Mouse (Mus musculus) bone marrow macrophage, adult 2 months (primary cell): ENCODE data around the gene Chchd3.

Source experiments
- CTCF ChIP-seq: IDR thresholded peaks from 2 replicates; pipeline ENCODE4 v1.5.1; 2012; ENCODE audit warnings: low read depth, mild to moderate bottlenecking, low read length, moderate library complexity
- POLR2A ChIP-seq: IDR thresholded peaks from 2 replicates; pipeline ENCODE4 v1.6.1; 2012; ENCODE audit warnings: mild to moderate bottlenecking, low read depth, low read length, borderline replicate concordance

- TF ChIP-seq POLR2A (no peak), CTCF (no peak)
These were observed 57.1 kb downstream of the Chchd3 start for GRCm38 (mm10) chr6:33002988-33003387.
